Mouse (Mus musculus) G1E (cell line): Measurements from ENCODE around the gene Acap3.

Source experiments
- CTCF ChIP-seq: IDR thresholded peaks from 2 replicates; pipeline ENCODE4 v1.5.1; 2012; ENCODE audit warnings: low read depth, low read length, inconsistent platforms, mixed read lengths
- GATA1 ChIP-seq: IDR thresholded peaks from 2 replicates; pipeline ENCODE4 v1.6.1; 2012; ENCODE audit warnings: borderline replicate concordance, low read length, inconsistent platforms, mixed read lengths
- GATA2 ChIP-seq: IDR thresholded peaks from 2 replicates; pipeline ENCODE4 v1.6.1; 2012; ENCODE audit warnings: low read depth, low read length, inconsistent platforms, borderline replicate concordance
- POLR2AphosphoS5 ChIP-seq: IDR thresholded peaks from 2 replicates; pipeline ENCODE4 v1.6.1; 2012; ENCODE audit warnings: low read depth, low read length, inconsistent platforms; ENCODE audit not compliant: insufficient replicate concordance
- TAL1 ChIP-seq: conservative IDR thresholded peaks from 2 replicates; pipeline ENCODE4 v1.6.1; 2012; ENCODE audit warnings: low read depth, low read length, inconsistent platforms, mixed read lengths

DNA sequence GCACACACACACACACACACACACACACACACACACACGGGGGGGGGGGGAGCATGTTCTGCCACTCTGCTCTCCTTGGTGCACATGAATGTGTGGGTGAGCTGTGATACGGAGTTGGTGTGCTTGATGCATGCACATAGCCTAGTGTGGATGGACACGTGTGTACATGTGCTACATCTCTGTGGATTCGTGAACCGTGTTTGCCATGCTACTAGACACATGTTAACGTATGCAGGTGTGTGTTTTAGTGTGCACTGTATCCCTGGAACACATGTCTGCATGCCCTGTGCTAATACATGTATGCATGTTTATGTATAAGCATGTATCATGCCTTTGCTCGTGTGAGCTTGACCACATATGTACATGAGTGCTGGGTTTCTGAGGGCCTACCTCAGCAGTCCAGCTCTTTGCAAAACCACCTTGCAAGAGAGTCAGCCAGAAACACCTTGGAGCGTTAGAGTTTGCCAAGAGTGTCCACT, 1.6 kb downstream of the Acap3 start:
- TF ChIP-seq CTCF (no peak), TAL1 (no peak), GATA1 (no peak), POLR2AphosphoS5 (no peak), GATA2 (no peak)
